Mouse (Mus musculus): ENCODE results near the gene Fbxl7. TPM values are rescaled to one million over a fixed set of nuclear protein-coding genes. Genes with fewer than 3 reads are reported as not detected.

The Fbxl7 gene
- polyA plus RNA-seq, 1 experiment from 2014 or later, result 7.5 TPM

DNA sequence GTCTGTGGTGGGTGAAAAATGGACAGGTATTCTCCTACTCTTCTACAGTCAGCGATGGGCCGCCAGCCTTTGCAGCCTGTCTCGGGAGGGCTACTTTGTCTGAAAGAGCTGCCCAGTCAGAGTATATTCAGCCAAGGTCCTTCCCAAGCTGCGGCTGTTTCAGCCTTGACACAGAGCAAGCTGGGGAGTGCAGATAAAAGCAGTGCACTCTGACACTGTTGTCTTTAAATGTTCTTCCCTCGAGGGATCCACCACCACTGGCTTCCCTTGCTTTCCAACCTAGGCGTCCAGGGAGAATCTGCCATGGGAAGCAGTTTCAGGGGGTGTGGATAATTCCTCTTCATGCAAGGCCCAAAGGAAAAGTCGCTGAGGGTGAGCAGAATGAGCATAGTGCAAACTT, 177.4 kb downstream of the Fbxl7 start:
- 57% methylated on average over 7 of the region's 7 CpGs for WGBS
- Histone ChIP-seq H3K4me3 (ENCODE audit: low read depth, low read length) (no peak overlapping the region), H3K4me1 (ENCODE audit: insufficient read depth, low read depth, low read length) (no peaks in the 10 kb centered on the region), H3K27me3 (replicated peaks; ENCODE audit: insufficient read depth, low read length) (no peaks in the 10 kb centered on the region), H3K9me3 (ENCODE audit: low read length) (no peaks in the 10 kb centered on the region), H3K9ac (replicated peaks; ENCODE audit: low read depth) (no peak overlapping the region), H3K36me3 (ENCODE audit: insufficient read depth, low read length) (no peaks in the 10 kb centered on the region), H3K27ac (ENCODE audit: low read length) (no peak overlapping the region), H3K4me2 (replicated peaks; ENCODE audit: low read depth, low read length) (no peak overlapping the region)
- DNase-seq (ENCODE audit: low spot score) (no peak), ATAC-seq (no peak)
- TF ChIP-seq EP300 (IDR thresholded peaks at IDR 0.05), result no peak

DNA sequence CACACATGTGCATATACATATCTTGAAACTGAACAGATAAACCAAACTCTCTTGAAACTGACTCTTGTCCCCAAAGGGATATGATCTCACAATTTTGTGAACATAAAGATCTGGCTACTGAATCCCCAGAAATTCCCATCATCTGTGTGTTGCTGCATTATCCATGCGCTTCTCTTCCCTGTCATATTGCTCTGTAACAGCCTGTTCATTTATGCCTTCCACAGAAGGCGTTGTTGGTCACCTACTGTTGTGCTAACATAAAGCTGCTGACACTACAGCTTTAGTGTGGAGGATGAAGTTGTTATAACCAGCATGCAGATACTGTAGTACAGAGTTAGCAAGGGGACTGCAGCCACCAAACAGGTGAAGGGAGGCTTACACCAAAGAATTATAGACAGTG, 179.2 kb downstream of the Fbxl7 start:
- no peaks in the 10 kb centered on the region for H3K36me3 ChIP-seq (ENCODE audit: insufficient read depth, low read length)
- no peaks in the 10 kb centered on the region for H3K27me3 ChIP-seq (replicated peaks; ENCODE audit: insufficient read depth, low read length)
- TF ChIP-seq EP300 (IDR thresholded peaks at IDR 0.05) (no peak), CTCF (IDR thresholded peaks at IDR 0.05) (no peak)

DNA sequence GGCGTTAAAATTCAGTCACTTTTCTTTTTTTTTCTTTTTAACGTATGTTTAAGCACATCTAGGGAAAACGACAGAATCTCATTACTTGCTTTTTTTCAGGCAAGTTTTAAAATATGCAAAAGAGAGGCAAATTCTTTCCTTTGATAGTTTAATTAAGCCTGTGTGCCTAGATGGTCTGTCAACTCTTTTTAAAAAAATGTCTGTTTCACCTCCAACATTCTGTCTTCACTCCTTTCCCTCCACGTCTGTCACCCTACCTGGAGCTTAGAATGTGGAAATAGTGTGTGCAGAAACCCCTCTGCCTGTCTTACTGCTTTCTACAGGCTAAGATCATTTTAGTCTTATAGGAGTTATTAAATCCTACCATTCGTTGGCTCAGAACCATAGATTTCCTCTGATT, 179.7 kb downstream of the Fbxl7 start:
- Histone ChIP-seq H3K4me2 (replicated peaks; ENCODE audit: low read depth, low read length) (no peak overlapping the region), H3K9me3 (ENCODE audit: low read length) (no peaks in the 10 kb centered on the region), H3K4me1 (ENCODE audit: insufficient read depth, low read depth, low read length) (no peaks in the 10 kb centered on the region), H3K27ac (ENCODE audit: low read length) (no peak overlapping the region), H3K9ac (replicated peaks; ENCODE audit: low read depth) (no peak overlapping the region), H3K4me3 (ENCODE audit: low read depth, low read length) (no peak overlapping the region), H3K36me3 (ENCODE audit: insufficient read depth, low read length) (no peaks in the 10 kb centered on the region), H3K27me3 (replicated peaks; ENCODE audit: insufficient read depth, low read length) (no peaks in the 10 kb centered on the region)
- TF ChIP-seq EP300 (IDR thresholded peaks at IDR 0.05) (no peak), CTCF (IDR thresholded peaks at IDR 0.05) (no peak)
- WGBS, result 64% methylated on average over 5 of the region's 5 CpGs
- DNase-seq (ENCODE audit: low spot score), result no peak
- no peak for ATAC-seq

More for the DNA sequence above, 179.2 kb downstream of the Fbxl7 start:
- ATAC-seq (no peak), DNase-seq (ENCODE audit: low spot score) (no peak)
- Histone ChIP-seq H3K4me1 (ENCODE audit: insufficient read depth, low read depth, low read length) (no peaks in the 10 kb centered on the region), H3K27ac (ENCODE audit: low read length) (no peak overlapping the region), H3K4me2 (replicated peaks; ENCODE audit: low read depth, low read length) (no peak overlapping the region), H3K9me3 (ENCODE audit: low read length) (no peaks in the 10 kb centered on the region), H3K9ac (replicated peaks; ENCODE audit: low read depth) (no peak overlapping the region), H3K4me3 (ENCODE audit: low read depth, low read length) (no peak overlapping the region)
- WGBS, result 94% methylated on average over 2 of the region's 2 CpGs

DNA sequence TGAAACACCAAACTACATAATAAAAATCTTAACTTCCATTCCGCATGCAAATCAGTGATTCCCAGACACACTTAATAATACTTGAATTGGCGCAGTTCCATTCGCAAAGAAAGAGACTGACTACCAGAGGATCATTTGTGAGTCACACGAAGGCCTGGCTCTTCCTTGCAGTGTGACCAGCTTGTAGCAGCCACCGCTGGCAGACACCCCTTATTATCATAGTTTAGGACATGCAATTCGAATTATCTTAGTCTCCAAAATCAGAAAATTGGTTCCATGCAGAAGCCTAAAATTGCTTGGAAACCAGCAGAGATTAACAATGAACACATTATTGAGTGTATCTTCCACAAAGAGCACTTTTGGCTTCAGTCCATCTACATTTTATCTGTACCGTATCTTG, 183.1 kb downstream of the Fbxl7 start:
- Histone ChIP-seq H3K27me3 (replicated peaks; ENCODE audit: insufficient read depth, low read length) (no peaks in the 10 kb centered on the region), H3K4me1 (ENCODE audit: insufficient read depth, low read depth, low read length) (no peaks in the 10 kb centered on the region), H3K36me3 (ENCODE audit: insufficient read depth, low read length) (no peaks in the 10 kb centered on the region), H3K9ac (replicated peaks; ENCODE audit: low read depth) (no peak overlapping the region), H3K4me3 (ENCODE audit: low read depth, low read length) (no peak overlapping the region), H3K27ac (ENCODE audit: low read length) (no peak overlapping the region), H3K4me2 (replicated peaks; ENCODE audit: low read depth, low read length) (no peak overlapping the region), H3K9me3 (ENCODE audit: low read length) (no peaks in the 10 kb centered on the region)
- no peak for ATAC-seq
- WGBS, result 63% methylated on average over 7 of the region's 7 CpGs
- no peak for TF ChIP-seq EP300 (IDR thresholded peaks at IDR 0.05)
- no peak for TF ChIP-seq CTCF (IDR thresholded peaks at IDR 0.05)
- no peak for DNase-seq (ENCODE audit: low spot score)

DNA sequence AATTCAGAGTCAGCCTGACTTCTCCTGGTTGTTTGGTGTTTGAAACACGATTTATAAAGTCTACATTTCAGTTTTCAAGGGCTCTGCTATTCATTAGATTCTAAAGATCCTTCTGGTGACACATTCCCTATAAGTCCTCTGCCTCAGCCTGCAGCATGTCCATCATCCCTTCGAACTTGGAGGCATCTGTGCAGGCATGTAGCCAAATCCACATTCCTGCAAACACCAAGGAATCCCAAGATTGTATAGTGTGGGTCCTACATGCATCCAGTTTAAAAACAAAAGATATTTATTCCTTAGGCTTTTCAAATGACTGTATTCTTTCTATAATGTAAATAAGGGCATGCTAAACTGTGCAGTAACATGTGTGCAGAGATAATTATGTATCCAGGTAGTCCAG, 190.4 kb downstream of the Fbxl7 start:
- no peaks in the 10 kb centered on the region for H3K27me3 ChIP-seq (replicated peaks; ENCODE audit: insufficient read depth, low read length)
- 36% methylated on average over 2 of the region's 2 CpGs for WGBS
- no peak overlapping the region for H3K4me2 ChIP-seq (replicated peaks; ENCODE audit: low read depth, low read length)
- no peak for ATAC-seq
- H3K4me1 ChIP-seq (ENCODE audit: insufficient read depth, low read depth, low read length), result 0 out of 2 replicates have a peak, but pooled peaks cover 7% of the 10 kb centered on the region
- no peak for TF ChIP-seq CTCF (IDR thresholded peaks at IDR 0.05)
- TF ChIP-seq EP300 (IDR thresholded peaks at IDR 0.05), result no peak
- H3K4me3 ChIP-seq (ENCODE audit: low read depth, low read length), result no peak overlapping the region
- no peak for DNase-seq (ENCODE audit: low spot score)
- no peak overlapping the region for H3K27ac ChIP-seq (ENCODE audit: low read length)
- H3K9me3 ChIP-seq (ENCODE audit: low read length), result no peaks in the 10 kb centered on the region
- H3K9ac ChIP-seq (replicated peaks; ENCODE audit: low read depth), result no peak overlapping the region
- H3K36me3 ChIP-seq (ENCODE audit: insufficient read depth, low read length), result no peaks in the 10 kb centered on the region

DNA sequence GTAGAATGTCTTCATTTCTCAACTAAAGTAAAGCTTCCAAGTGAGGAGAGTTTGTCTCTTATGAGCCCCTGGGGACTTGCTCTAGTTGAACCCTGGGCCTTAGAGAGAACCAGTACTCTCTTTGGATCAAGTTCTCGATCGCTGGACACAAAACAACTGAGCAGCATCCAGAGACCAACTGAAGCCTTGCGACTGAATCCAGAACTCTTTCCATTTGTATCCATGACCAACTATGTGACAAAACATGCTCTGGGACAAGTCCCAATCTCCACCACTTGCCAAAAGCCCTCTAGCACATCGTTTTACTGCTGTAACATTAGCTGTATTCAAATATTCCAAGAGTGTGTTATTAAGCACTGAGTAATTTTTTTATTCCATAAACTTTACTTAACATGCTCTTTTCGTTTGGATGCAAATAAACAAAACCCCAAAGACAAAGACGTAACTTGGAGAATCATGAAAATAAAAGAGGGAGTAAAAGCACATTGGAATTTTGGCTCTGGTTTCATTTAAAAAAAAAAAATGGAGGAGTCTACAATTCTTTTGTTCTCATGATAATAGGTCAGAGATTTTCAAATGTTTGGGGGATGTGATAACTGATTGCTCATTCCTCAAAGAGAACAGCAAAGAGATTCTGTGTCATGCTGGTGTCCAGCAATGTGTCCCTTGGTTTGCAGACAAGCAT, 192.1 kb downstream of the Fbxl7 start:
- H3K4me2 ChIP-seq (replicated peaks; ENCODE audit: low read depth, low read length), result no peak overlapping the region
- no peak overlapping the region for H3K4me3 ChIP-seq (ENCODE audit: low read depth, low read length)
- ATAC-seq (no peak), DNase-seq (ENCODE audit: low spot score) (peak; percentile 16)
- no peaks in the 10 kb centered on the region for H3K36me3 ChIP-seq (ENCODE audit: insufficient read depth, low read length)
- WGBS, result 56% methylated on average over 6 of the region's 6 CpGs
- no peak overlapping the region for H3K9ac ChIP-seq (replicated peaks; ENCODE audit: low read depth)
- H3K4me1 ChIP-seq (ENCODE audit: insufficient read depth, low read depth, low read length), result 0 out of 2 replicates have a peak, but pooled peaks cover 7% of the 10 kb centered on the region
- H3K27ac ChIP-seq (ENCODE audit: low read length), result no peak overlapping the region
- H3K9me3 ChIP-seq (ENCODE audit: low read length), result no peaks in the 10 kb centered on the region
- H3K27me3 ChIP-seq (replicated peaks; ENCODE audit: insufficient read depth, low read length), result no peaks in the 10 kb centered on the region
- TF ChIP-seq EP300 (IDR thresholded peaks at IDR 0.05), result no peak
- no peak for TF ChIP-seq CTCF (IDR thresholded peaks at IDR 0.05)

Measured in lung, postnatal 0 days (tissue).